Mouse (Mus musculus): ENCODE results near the gene Gm49661.

The Gm49661 gene

DNA sequence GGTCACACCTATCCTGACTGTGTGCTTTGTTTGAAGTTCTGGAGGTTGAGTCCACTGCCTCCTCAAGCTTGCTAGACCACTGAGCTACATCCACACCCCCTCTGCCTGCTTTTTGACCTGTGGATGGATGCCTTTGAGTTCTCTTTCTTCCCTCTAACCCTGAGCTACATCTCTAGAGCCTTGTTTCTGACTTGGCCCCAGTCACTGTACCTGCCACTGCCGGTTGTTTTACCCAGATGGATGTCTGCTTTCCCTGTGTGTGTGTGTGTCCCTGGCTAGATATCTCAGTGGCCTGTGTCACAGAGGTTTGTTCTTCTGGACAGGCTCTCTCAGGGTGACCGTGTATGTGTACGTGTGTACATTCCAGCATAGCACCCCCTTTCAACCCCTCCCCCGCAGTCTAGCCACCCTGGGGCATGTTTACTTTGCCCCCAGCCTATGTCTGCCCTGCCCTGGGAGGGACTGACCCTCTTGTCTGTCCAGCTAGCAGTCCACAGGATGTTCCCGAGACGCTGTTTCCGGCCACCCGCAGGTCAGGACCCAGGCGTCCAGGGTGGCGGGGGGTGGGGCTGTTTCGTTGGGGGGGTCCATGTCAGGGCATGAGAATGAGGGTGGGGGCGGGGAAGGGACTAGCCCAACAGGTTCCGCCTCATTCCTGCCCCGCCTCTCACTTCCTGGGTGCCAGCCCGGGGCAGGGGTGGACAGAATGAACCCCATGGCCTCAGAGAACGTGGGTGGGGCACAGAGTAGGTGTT lies 15.2 kb upstream of the Gm49661 start:
- DNase-seq (ENCODE audit: low read depth), result no peak

- no peak for DNase-seq (ENCODE audit: low read depth)
Observed at GRCm38 (mm10) chr8:84982499-84983011, 13.3 kb upstream of the Gm49661 start.

DNA sequence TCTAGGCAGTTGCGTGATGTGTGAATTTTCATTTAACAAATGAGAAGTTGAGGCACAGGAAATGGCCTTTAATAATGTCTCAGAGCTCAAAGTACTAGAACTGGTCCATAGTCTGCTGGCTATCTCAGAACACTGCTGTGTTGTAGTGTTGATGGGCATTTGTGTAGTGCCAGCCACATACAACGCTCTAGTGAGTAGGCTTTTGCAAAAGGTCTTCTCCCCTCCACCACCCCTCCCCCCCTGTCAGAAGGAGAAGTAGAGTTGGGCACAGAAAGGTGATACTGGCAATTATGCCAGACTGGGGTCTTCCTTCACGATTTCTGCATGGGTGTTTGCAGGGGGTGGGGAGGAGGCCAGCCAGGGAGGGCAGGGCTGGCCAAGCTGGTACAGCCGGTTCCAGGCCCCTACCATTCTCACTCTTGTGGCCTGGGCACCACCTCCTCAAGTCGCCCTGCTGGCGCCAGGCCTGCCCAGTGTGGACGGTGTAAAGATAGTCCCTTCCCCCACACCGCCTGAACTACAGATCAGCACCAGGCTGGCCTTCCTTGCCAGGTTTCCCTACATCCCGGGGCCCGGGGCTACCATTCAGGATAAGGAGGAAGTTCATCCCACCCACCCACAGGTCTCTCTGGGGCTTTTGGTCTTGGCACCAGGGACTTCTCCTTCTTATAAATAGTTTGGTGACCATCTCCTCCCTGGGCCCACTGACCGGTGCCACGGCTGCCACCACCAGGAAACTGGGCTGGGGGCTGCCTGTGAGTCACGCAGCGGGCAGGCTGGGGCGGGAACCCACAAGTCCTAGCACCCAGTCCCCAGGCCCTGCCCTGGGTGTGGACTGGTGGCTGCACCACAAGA lies 12.6 kb upstream of the Gm49661 start:
- no peak for DNase-seq (ENCODE audit: low read depth)

DNA sequence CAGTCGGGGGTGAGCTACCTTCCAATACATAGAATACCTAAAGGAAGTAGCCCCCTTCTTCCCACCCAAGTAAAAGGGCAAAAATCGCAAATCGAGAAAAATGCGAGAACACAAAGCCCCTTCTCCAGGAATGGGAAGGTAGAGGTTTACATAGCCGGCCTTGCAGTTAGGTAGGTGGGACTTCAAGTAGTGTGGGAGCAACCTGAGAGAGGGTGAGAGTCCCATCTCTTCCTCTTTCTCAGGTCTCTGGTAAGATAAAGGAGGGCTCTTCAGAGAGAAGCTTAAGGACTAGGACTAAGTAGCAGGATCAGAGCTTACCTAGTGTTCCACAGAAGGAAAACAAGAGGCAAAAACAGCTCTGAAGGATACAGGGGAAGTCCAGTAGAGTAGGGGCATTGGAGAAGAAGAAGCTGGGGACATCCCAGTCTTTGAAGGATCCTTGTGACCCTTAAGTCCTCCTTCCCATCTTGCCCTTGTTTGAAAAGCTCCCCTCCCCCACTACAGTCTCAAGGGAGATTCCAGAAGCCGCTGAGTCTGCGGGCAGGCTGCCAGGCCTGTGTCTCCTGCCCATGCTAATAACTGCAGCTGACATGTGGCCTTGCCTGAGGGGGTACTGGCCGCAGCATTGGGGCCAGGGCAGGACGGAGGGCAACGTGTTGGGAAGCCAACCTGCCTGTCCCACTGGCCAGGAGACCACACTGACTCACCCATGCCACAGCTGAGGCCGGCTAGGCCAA lies 11.6 kb upstream of the Gm49661 start:
- no peak for DNase-seq (ENCODE audit: low read depth)

DNA sequence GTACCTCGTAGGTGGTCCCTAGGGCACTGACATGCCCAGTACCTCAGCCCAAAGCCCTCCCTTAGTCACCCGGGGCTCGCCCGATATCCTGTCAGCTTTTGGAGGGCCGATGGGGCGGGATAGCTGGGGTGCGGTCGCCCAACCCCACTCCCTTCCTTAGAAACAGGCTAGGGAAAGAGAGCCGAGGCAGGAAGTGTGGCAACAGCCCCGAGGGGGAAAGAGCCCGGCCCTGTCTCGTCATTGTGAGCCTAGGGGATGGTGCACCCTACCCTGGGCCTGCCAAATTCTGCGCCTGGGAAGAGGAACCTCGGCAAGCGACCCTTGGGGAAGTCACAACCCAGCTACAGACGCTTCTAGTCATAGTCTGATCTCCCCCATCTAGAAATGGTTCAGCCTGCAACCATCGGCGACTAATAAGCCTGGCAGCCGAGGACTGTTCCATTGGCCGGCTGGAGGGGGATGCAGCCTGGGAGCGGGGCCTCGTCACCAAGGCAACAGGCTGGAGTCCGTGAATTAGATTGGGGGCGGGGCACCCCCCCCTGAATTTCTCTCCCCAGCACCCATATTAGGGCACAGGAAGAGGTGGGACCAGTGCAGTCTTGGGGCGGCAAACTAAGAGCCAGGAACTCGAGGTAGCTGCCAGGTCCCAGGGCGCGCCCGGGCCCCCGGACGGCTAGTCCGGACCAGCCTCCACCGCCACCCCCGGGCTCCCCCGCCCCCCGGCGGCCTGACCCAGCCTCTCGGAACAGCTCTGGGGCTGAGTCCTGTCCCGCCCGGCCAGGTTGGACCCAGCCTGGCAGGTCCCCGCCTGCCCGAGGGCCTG lies 10.6 kb upstream of the Gm49661 start:
- peak; percentile 91 for DNase-seq (ENCODE audit: low read depth)

DNA sequence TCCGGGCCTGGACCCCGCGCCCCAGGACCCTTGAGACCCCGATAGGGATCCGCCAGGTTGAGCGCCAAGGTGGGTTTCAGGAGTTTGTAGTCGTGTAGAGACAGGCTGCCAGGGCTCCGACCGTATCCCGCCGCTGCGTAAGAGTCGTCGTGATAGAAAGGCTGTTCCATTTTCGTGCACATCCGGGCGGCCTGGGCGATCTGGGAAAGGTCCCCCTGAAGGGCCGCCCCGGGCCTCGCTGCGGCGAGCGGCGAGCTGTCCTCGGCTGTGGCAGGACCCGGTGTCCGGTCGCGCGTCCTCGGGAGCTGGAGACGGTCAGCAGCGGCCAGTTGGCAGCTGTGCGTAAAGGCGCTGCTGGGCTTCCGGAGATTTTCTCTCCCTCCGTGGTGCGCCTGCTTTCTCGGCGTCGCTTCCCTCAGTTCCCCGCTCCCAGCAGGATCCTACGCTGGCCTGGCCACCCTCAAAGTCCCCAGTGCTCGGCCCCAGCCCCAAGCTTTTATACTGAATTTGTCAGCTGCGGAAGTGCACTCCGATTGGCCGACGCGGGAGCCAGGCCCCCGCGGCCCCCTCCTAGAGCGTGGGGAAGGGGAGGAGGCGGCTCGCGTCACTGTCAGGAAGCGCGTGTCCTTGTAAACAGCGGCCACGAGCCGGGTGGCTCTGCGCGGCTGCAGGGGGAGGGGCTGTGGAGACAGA lies 9.2 kb upstream of the Gm49661 start, which contains the start of gene Junb:
TSS of gene Junb (minus strand) at position 471 of the 693 bp plus-strand sequence.
- DNase-seq (ENCODE audit: low read depth), result peak; percentile 94

GRCm38 (mm10) chr8:84977435-84978247 lies 8.4 kb upstream of the Gm49661 start:
- DNase-seq (ENCODE audit: low read depth), result no peak

DNA sequence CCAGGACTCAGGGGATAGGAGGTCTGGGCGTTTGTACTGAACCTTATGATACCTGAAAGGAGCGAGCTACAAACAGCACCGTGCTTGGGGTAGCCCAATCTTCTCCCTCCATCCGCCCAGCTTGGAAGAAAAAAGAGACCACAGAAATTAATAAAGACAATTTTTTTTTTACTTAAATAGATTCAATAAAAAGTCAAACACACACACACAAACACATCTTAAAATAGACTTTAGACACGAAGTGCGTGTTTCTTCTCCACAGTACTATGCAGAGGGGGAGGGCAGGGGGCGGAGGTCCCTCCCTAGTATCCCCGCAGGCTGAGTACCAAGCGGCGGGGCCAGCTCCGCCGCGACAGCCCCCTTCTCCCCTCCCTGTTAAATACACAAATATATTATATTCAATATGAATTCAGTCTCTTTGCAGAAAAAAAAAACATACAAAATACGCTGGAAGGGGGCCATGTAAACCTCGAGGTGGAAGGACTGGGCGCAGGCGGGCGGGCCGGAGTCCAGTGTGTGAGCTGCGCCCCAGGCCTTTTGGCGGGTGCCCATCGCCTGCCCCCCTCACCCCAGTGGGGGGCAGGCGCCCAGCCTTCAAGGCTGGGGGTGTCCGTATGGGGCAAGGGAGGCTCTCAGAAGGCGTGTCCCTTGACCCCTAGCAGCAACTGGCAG lies 7.7 kb upstream of the Gm49661 start:
- no peak for DNase-seq (ENCODE audit: low read depth)

DNA sequence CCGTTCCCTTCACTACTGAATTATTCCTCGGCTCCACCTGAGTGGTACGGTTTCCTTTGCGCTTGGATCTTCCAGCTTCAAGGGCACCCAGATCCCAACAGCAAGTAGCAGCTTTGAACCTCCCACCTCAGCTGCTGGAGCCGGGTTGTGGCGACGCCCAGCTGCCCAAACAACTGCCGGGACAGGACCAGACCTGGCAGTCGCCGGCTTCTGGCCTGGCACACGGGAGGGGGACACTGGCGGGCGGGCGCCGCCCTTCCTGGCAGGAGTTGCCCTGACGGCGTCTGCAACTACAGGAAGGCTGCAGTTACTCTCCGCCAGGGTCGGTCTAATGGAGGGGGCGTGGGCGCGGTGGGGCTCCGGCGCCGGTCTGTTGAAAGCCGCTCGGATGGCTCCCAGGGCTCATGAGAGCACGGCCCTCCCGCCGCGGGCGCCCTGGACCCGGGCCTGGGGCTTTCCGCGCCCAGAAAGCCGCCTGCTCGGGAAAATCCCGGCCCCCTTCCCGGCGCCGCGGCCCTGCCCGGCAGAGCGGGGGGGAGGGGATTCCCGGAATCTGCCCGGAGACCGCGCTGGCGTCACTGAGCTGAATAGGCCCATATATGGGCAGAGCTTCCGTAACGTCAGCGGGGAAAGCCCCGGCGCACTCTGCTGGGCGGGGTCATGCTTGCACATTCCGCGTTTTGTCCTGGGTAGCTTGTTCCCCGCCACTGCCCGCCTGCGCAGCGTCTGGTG lies 7.0 kb upstream of the Gm49661 start:
- DNase-seq (ENCODE audit: low read depth), result peak; percentile 92

- no peak for DNase-seq (ENCODE audit: low read depth)
Observed at GRCm38 (mm10) chr8:84975434-84975833, 6.2 kb upstream of the Gm49661 start.

DNA sequence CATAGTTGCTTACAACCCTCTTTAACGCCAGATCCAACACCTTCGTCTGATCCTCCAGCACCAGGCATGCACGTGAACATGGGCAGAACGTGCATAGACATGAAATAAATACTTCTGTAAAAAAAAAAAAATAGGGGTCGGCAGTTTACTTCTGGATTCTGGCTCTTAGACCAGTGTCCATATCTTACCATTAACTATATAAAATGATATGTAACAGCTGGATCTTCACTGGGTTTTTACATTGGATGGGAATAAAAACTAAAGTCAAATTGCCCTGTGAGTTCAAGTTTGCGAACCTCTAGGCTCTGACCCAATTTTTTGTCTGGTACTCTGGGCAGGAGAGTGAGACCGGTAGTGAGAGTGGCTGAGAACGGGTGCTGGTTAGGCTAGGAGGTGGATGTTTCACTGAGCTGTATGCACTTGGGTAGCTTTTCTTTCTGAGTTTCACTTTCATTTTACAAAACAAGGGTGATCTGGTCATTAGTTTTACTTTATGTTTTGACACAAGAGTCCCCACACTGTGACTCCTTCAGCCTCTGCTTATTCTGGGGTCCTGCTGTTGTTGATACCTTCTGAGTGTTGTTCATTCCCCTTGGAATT lies 5.4 kb upstream of the Gm49661 start:
- DNase-seq (ENCODE audit: low read depth), result no peak

GRCm38 (mm10) chr8:84973803-84974542 lies 4.7 kb upstream of the Gm49661 start:
- no peak for DNase-seq (ENCODE audit: low read depth)

- no peak for DNase-seq (ENCODE audit: low read depth)
Observed at GRCm38 (mm10) chr8:84973079-84973478, 3.8 kb upstream of the Gm49661 start.

DNA sequence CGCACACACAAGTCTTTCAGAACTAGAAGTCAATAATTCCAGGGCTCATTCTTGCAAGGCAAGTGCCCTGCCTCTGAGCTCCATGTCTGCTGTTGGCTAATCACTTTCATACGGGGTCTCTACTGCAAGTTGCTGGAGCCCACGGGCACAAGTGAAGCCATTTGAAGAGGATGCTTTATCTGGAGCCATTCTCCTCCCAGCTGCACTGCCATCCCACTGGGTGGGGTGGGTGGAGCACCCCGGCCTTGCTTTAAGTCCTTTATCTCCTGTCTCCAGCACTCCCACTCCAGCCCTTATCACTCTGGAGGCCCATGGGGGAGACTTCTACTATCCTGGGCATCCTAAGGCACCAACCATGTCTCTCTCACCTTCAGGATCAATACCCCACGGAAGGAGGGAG lies 1.7 kb upstream of the Gm49661 start:
- no peak for DNase-seq (ENCODE audit: low read depth)

DNA sequence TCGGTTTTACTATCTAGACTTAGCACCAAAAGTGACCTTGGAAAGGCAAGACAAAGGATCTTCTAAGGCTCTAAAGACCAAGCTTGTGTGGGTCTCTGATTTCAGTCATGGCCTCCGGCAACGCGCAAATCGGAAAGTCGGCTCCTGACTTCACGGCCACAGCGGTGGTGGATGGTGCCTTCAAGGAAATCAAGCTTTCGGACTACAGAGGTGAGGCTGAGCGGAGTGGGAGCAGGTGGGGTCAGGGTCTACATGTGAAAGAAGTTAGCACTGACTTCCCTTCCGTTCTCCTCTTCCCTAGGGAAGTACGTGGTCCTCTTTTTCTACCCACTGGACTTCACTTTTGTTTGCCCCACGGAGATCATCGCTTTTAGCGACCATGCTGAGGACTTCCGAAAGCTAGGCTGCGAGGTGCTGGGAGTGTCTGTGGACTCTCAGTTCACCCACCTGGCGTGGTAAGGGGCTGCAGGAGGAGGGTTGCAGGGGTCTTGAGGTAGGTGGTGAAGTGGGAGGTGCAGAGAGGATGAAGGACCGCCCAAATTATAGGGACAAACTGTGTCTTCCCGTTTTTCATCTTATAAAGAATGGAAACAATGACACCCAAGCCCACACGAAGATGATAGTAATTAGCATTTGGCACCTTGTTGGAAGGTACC lies 1.0 kb upstream of the Gm49661 start:
- no peak for DNase-seq (ENCODE audit: low read depth)

- no peak for DNase-seq (ENCODE audit: low read depth)
Observed at GRCm38 (mm10) chr8:84968650-84969049, 583 bp downstream of the Gm49661 start.

Measured in c-Kit-positive CD71-negative TER-119-negative erythroid progenitor cells, embryonic 14.5 days (primary cell).